Mouse (Mus musculus) limb, embryonic 14.5 days (tissue): ENCODE measurements around the gene Krt12. TPM values are rescaled to one million over a fixed set of nuclear protein-coding genes. Genes with fewer than 3 reads are reported as not detected.

Experiments
- ATAC-seq: fragments of 200-750 bp; cut with Nextera tagmentation; 2 replicates; pipeline ENCODE4 v1.8.0; 2017; ENCODE audit warnings: low read depth, moderate number of reproducible peaks, moderate TSS enrichment; ENCODE audit not compliant: low FRiP score
- DNase-seq: peaks from one replicate; pipeline ENCODE4 v3.0.0-alpha.2; 2015; ENCODE audit warnings: low spot score
- H3K27ac ChIP-seq: fragments of 300-500 bp; sonication (generic); replicated peaks from 2 replicates; pipeline ENCODE4 v1.5.1; 2014; ENCODE audit warnings: low read depth, mild to moderate bottlenecking, low read length, moderate library complexity, mixed read lengths
- H3K27me3 ChIP-seq: fragments of 300-500 bp; sonication (generic); 2 replicates; pipeline ENCODE4 v1.6.1; 2014; ENCODE audit warnings: low read length, mixed read lengths; ENCODE audit not compliant: control insufficient read depth, insufficient read depth
- H3K36me3 ChIP-seq: fragments of 300-500 bp; sonication (generic); 2 replicates; pipeline ENCODE4 v1.6.1; 2014; ENCODE audit warnings: mild to moderate bottlenecking, low read length, moderate library complexity, mixed read lengths; ENCODE audit not compliant: control insufficient read depth, insufficient read depth
- H3K4me1 ChIP-seq: fragments of 300-500 bp; sonication (generic); 2 replicates; pipeline ENCODE4 v1.6.1; 2014; ENCODE audit warnings: antibody characterized with exemption, low read length, mixed read lengths; ENCODE audit not compliant: control insufficient read depth, insufficient read depth
- H3K4me2 ChIP-seq: fragments of 300-500 bp; sonication (generic); replicated peaks from 2 replicates; pipeline ENCODE4 v1.6.1; 2014; ENCODE audit warnings: low read depth, mild to moderate bottlenecking, low read length, moderate library complexity; ENCODE audit not compliant: severe bottlenecking
- H3K4me3 ChIP-seq: fragments of 300-500 bp; sonication (generic); replicated peaks from 2 replicates; pipeline ENCODE4 v1.5.1; 2014; ENCODE audit warnings: low read length
- H3K9ac ChIP-seq: fragments of 300-500 bp; sonication (generic); 2 replicates; pipeline ENCODE4 v1.6.1; 2014; ENCODE audit warnings: mild to moderate bottlenecking, low read depth, low read length, moderate library complexity; ENCODE audit not compliant: severe bottlenecking
- H3K9me3 ChIP-seq: fragments of 300-500 bp; sonication (generic); 2 replicates; pipeline ENCODE4 v1.6.1; 2016; ENCODE audit warnings: low read length; ENCODE audit not compliant: control insufficient read depth
- POLR2A ChIP-seq: fragments of 200-500 bp; IDR thresholded peaks from 2 replicates; pipeline ENCODE4 v1.8.0; 2012; ENCODE audit warnings: inconsistent platforms, mild to moderate bottlenecking, moderate library complexity, borderline replicate concordance; ENCODE audit not compliant: insufficient read depth, insufficient read length; ENCODE audit errors: extremely low read depth
- WGBS: fragments of 180-500 bp; shearing (Covaris S2); extraction: QIAGEN DNeasy Blood & Tissue Kit; methylation state at CpG from one replicate; pipeline ENCODE4 v1.1.7; 2014; 5-methylcytosine and 5-hydroxymethylcytosine counted together
- polyA plus RNA-seq, 2 experiments: library from polyadenylated mRNA; depleted of rRNA in 1 of 2; stranded (reverse) in 1 of 2; unstranded in 1 of 2; fragments of >200 nt; fragmentation: Nextera tagmentation in 1 of 2; extraction: Ambion mirVana in 1 of 2; gene quantifications; 2 replicates each; pipeline versions ENCODE4 v1.2.1 to v1.2.3; 2012 to 2014

Gene Krt12
- polyA plus RNA-seq, 2 experiments = 0.03 TPM; not detected in 1

GRCm38 (mm10) chr11:99398832-99399231, 23.2 kb downstream of the Krt12 start:
- no peak for ATAC-seq

DNA sequence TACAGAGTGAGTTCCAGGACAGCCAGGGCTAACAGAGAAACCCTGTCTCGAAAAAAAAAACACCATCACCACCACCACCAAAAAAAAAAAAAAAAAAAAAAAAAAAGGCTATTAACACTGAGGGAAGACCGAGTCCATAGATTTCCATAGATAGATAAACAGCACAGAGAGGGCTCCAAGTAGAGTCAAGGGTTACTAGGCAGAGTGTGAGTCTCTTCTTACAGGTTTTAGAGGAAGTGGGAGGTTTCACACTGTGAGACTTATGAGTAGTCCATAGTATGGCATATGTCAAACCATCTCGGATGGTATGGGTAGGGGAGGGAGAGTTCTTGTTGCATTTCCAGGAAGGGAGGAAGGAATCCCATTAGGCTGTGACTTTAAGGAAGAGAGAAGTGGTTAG, 24.0 kb downstream of the Krt12 start:
- no peak overlapping the region for H3K4me3 ChIP-seq
- no peaks in the 10 kb centered on the region for H3K27me3 ChIP-seq
- WGBS = 70% methylated on average over 3 of the region's 3 CpGs
- no peak overlapping the region for H3K4me2 ChIP-seq
- no peak for TF ChIP-seq POLR2A
- H3K9me3 ChIP-seq = no peaks in the 10 kb centered on the region
- no peak overlapping the region for H3K9ac ChIP-seq
- no peak overlapping the region for H3K27ac ChIP-seq
- H3K36me3 ChIP-seq = no peaks in the 10 kb centered on the region
- H3K4me1 ChIP-seq = no peaks in the 10 kb centered on the region
- ATAC-seq (no peak), DNase-seq (no peak)

More at GRCm38 (mm10) chr11:99398832-99399231, 23.2 kb downstream of the Krt12 start:
- Histone ChIP-seq H3K27ac (no peak overlapping the region), H3K9me3 (no peaks in the 10 kb centered on the region), H3K36me3 (no peaks in the 10 kb centered on the region), H3K9ac (no peak overlapping the region), H3K4me1 (no peaks in the 10 kb centered on the region), H3K4me2 (no peak overlapping the region), H3K27me3 (no peaks in the 10 kb centered on the region), H3K4me3 (no peak overlapping the region)
- no peak for TF ChIP-seq POLR2A
- no peak for DNase-seq
- WGBS = 53% methylated on average over 8 of the region's 8 CpGs

DNA sequence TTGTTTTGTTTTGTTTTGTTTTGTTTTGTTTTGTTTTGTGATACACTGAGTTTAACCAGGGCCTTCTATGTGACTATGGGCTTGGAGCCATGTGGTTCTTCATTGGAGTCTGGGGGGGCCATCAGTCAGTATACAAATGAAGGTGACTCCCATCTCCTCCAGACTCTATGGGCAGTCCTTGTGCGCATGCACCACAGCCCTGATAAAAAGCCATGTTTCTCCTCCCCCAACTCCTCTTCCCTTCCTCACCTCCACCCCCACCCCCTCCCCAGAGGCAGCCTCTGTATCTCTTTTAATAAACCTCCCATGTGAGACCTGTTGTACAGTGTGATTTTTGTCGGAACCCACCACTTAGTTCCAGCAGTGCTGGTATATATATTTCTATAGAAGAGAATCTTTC, 25.4 kb downstream of the Krt12 start:
- H3K4me2 ChIP-seq = no peak overlapping the region
- H3K36me3 ChIP-seq = no peaks in the 10 kb centered on the region
- no peak overlapping the region for H3K27ac ChIP-seq
- H3K4me1 ChIP-seq = no peaks in the 10 kb centered on the region
- TF ChIP-seq POLR2A = no peak
- H3K27me3 ChIP-seq = no peaks in the 10 kb centered on the region
- ATAC-seq = no peak
- no peaks in the 10 kb centered on the region for H3K9me3 ChIP-seq
- no peak overlapping the region for H3K9ac ChIP-seq
- H3K4me3 ChIP-seq = no peak overlapping the region
- no peak for DNase-seq
- 84% methylated on average over 2 of the region's 2 CpGs for WGBS

- Histone ChIP-seq H3K9ac (no peak overlapping the region), H3K4me1 (no peaks in the 10 kb centered on the region), H3K4me2 (no peak overlapping the region), H3K36me3 (no peaks in the 10 kb centered on the region), H3K4me3 (no peak overlapping the region), H3K9me3 (no peaks in the 10 kb centered on the region), H3K27ac (no peak overlapping the region), H3K27me3 (no peaks in the 10 kb centered on the region)
- WGBS = 32% methylated on average over 3 of the region's 3 CpGs
- TF ChIP-seq POLR2A = no peak
- no peak for ATAC-seq
- DNase-seq = no peak
These were observed 26.0 kb downstream of the Krt12 start for GRCm38 (mm10) chr11:99396034-99396433.

- H3K4me2 ChIP-seq = no peak overlapping the region
- TF ChIP-seq POLR2A = no peak
- H3K27me3 ChIP-seq = no peaks in the 10 kb centered on the region
- ATAC-seq (no peak), DNase-seq (no peak)
- H3K36me3 ChIP-seq = no peaks in the 10 kb centered on the region
- no peak overlapping the region for H3K9ac ChIP-seq
- WGBS = 84% methylated on average over 10 of the region's 10 CpGs
- H3K4me1 ChIP-seq = no peaks in the 10 kb centered on the region
- no peaks in the 10 kb centered on the region for H3K9me3 ChIP-seq
- no peak overlapping the region for H3K4me3 ChIP-seq
- no peak overlapping the region for H3K27ac ChIP-seq
These were observed 29.6 kb downstream of the Krt12 start for GRCm38 (mm10) chr11:99392492-99392891.

DNA sequence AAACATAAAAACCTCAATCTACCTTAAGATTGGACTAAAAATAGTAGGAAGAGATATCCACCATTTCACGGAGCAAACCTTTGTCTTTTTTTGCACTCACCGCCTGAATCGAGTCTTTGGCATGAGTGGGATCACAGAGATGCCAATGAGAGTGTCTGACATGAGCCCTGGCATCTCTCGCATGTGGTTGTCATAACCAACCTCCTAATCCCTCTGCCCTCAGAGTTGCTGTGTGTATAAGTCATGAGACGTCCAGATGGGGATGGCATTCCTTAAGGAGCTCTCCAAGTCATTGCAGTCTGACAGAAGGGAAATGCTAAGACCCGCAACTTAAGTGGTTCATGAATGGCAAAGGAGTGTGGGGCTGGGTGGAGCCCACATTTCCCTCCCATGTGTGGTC, 30.7 kb downstream of the Krt12 start:
- H3K27ac ChIP-seq = no peak overlapping the region

More for the DNA sequence above, 30.7 kb downstream of the Krt12 start:
- Histone ChIP-seq H3K36me3 (no peaks in the 10 kb centered on the region), H3K4me1 (no peaks in the 10 kb centered on the region), H3K27me3 (no peaks in the 10 kb centered on the region), H3K9me3 (no peaks in the 10 kb centered on the region), H3K9ac (no peak overlapping the region), H3K4me3 (no peak overlapping the region), H3K4me2 (no peak overlapping the region)
- ATAC-seq = no peak
- DNase-seq = no peak
- WGBS = 70% methylated on average over 6 of the region's 6 CpGs
- no peak for TF ChIP-seq POLR2A
